ENCODE assay signal across 11 mouse cellular contexts in the genomic region with DNA sequence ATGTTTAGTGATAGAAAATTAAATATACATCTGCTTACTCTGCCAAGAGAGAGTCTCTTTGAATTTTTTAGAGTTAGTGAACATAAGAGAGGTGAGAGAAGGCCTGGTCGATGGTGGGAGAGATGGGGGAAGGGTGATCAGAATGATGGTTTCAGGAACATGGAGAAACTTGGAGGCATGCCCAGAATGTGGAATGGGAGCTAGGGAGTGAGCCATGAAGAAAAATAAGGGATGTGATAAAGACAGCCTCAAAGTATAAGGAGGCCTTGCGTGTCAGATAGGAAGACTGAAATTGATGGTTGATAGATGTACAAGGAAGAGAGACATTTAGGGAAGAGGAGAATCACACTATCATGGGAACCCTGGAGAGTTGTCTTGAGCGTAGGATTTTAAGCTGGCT.
DNase-seq lines count a peak whose midpoint lies in the region.
"Had no signal": no experiment of that assay in that cellular context is flagged by ENCODE, and none has a peak within 500 bp of the region (broad histone marks: within the 10 kb centered on the region; RNA-seq: fewer than 3 reads in every experiment).

No protein-coding gene starts in this region.

- intact Hi-C loops in heart, postnatal 36 days (cut with DNase I): loop anchor here (10.0 kb wide), 1 partner anchor 350 kb away; a partner anchor contains a TSS

- DNase-seq in cerebellum, postnatal 10 days: peak; percentile 82
- no peak for DNase-seq in cerebellum, adult 8-10 months
- peak; percentile 35 for DNase-seq in heart, adult 8-10 months (ENCODE audit: low spot score)
- no peak for DNase-seq in heart, postnatal 36 days
- DNase-seq in kidney, postnatal 4 days: peak; percentile 28 to 50
- no peak for DNase-seq in kidney, adult 11 months
- peak; percentile 9 for DNase-seq in urinary bladder, postnatal 14 days (ENCODE audit: low spot score)
- DNase-seq in urinary bladder, adult 2 months (ENCODE audit: low spot score): no peak
- DNase-seq: adrenal gland, postnatal 25 days; cerebellum, postnatal 36 days; thymus, adult 2 months had no signal

Comparison
In these comparisons a context has a peak if more than half of its experiments do, and no peak if none do; other contexts are left out.
1. DNase-seq: peak in cerebellum, postnatal 10 days (2 of 2), heart, adult 8-10 months (single experiment), kidney, postnatal 4 days (2 of 2) and urinary bladder, postnatal 14 days (single experiment); none in cerebellum, adult 8-10 months (single experiment), heart, postnatal 36 days (0 of 2), kidney, adult 11 months (single experiment) and urinary bladder, adult 2 months (single experiment).